Comparison of ENCODE assay signal across 8 mouse cellular contexts in the genomic region with DNA sequence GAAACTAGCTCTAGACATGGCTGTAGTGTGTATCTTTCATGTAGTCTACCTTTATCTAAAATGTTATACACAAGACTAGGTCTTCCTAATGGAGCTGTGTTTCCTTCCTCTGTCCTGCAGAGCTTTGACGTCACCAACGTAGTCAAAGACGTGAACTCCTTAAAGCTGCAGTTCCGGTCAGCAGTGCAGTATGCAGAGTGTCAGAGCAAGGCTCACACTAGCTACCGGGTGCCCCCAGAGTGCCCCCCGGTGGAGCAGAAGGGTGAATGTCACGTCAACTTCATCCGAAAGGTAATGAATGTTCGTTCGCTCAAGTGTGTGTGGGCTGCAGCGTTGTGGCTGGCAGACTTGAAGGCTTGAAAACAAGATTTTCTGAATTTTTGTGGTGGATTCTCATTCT. TPM values are rescaled to one million over a fixed set of nuclear protein-coding genes. Genes with fewer than 3 reads are reported as not detected.
A peak's percentile ranks its signal among the peaks of the same experiment; 100 is the strongest.
DNase-seq lines count a peak whose midpoint lies in the region; ATAC-seq and TF ChIP-seq lines count a peak whose summit lies in the region.

No protein-coding gene starts in this region.

- DNase-seq in gastrocnemius, adult 2 months: no peak
- DNase-seq in gastrocnemius, postnatal 14 days: no peak
- DNase-seq in liver, embryonic 14.5 days (ENCODE audit: low read depth in 3 of 3, low spot score in 3 of 3): no peak
- DNase-seq in liver (no peak), G1E (ENCODE audit: low spot score) (peak; percentile 10)
- no peak for DNase-seq in cerebellum, adult 18-20 months
- DNase-seq in frontal cortex, postnatal 36 days (ENCODE audit: low spot score in 2 of 2): no peak

- ATAC-seq in liver, embryonic 14.5 days (ENCODE audit: insufficient read depth): no peak
- no peak; the same call in 1 of the 2 replicates for ATAC-seq in G1E (ENCODE audit: extremely low read depth, insufficient number of reproducible peaks, low FRiP score, poor library complexity, severe bottlenecking)
- 0 out of 2 replicates have a peak, but pooled peaks have one; percentile 18 for ATAC-seq in megakaryocyte, adult 5-6 weeks (ENCODE audit: poor library complexity, severe bottlenecking)

- no peaks in the 10 kb centered on the region for H3K36me3 ChIP-seq in liver, embryonic 14.5 days (replicated peaks; ENCODE audit: control insufficient read depth, insufficient read depth, low read depth)
- H3K36me3 ChIP-seq in G1E (replicated peaks): peaks cover 46% of the 10 kb centered on the region

- no peak overlapping the region for H3K4me3 ChIP-seq in gastrocnemius, adult 2 months
- H3K4me3 ChIP-seq in liver, embryonic 14.5 days (ENCODE audit: insufficient read depth in 1 of 2, low read depth in 2 of 2, low read length in 2 of 2): no peak overlapping the region
- no peak overlapping the region for H3K4me3 ChIP-seq in G1E (ENCODE audit: low read depth, low read length)

- H3K4me2 ChIP-seq in liver, embryonic 14.5 days (ENCODE audit: low read depth): no peak overlapping the region

- no peak for TF ChIP-seq EP300 in liver, embryonic 14.5 days (IDR thresholded peaks at IDR 0.05; ENCODE audit: low read depth)

- no peak overlapping the region for H3K27ac ChIP-seq in gastrocnemius, adult 2 months
- H3K27ac ChIP-seq in liver, embryonic 14.5 days: no peak overlapping the region

- 50% methylated on average over 11 of the region's 11 CpGs for WGBS in liver, embryonic 14.5 days (ENCODE audit: insufficient replicate concordance)

- no peaks in the 10 kb centered on the region for H3K27me3 ChIP-seq in liver, embryonic 14.5 days (ENCODE audit: control insufficient read depth, insufficient read depth, low read length)
- no peaks in the 10 kb centered on the region for H3K27me3 ChIP-seq in G1E (ENCODE audit: insufficient read depth, low read length)

- H3K9ac ChIP-seq in liver, embryonic 14.5 days (replicated peaks): no peak overlapping the region

- TF ChIP-seq CTCF in gastrocnemius, adult 2 months (IDR thresholded peaks at IDR 0.05): peak; percentile 41; the same call in 1 of the 2 replicates
- peak; percentile 54 for TF ChIP-seq CTCF in liver, embryonic 14.5 days (IDR thresholded peaks at IDR 0.05; ENCODE audit: low read depth)
- TF ChIP-seq CTCF in G1E (IDR thresholded peaks at IDR 0.05; ENCODE audit: low read depth, low read length): no peak

- intact Hi-C loops in gastrocnemius, adult 2 months (cut with DNase I): loop anchor here (5.0 kb wide), 1 partner anchor 109 kb away; no protein-coding TSS in a partner anchor
- intact Hi-C loops in gastrocnemius, postnatal 14 days (cut with DNase I; ENCODE audit: low total_unique reads): loop anchor here (10.0 kb wide), 1 partner anchor 107 kb away; no protein-coding TSS in a partner anchor

- H3K4me1 ChIP-seq in liver, embryonic 14.5 days (replicated peaks; ENCODE audit: control insufficient read depth in 2 of 2, insufficient read depth in 2 of 2, low read length in 1 of 2): peaks cover 3% of the 10 kb centered on the region in 2 experiments; a peak in 3 of 4 replicates
- peaks cover under 1% of the 10 kb centered on the region; the same call in 1 of the 2 replicates for H3K4me1 ChIP-seq in G1E (ENCODE audit: insufficient read depth, low read depth, low read length)

- H3K9me3 ChIP-seq in liver, embryonic 14.5 days (ENCODE audit: control insufficient read depth, low read length): no peaks in the 10 kb centered on the region
- H3K9me3 ChIP-seq in G1E (replicated peaks): no peaks in the 10 kb centered on the region

RNA-seq across cellular contexts. Expression of a gene that starts 26.3 kb away (rescaled TPM):
- total RNA-seq in gastrocnemius, adult 2 months (2021): 1 to 10 TPM; 2.3 to 5.6 TPM
- total RNA-seq in gastrocnemius, postnatal 14 days (2021): 1 to 10 TPM; 4.6 to 6.6 TPM
- 1.5 and 2.2 TPM in 2 replicates for polyA plus RNA-seq in liver, embryonic 14.5 days (2012; rRNA removed)
- polyA plus RNA-seq in liver, embryonic 14.5 days (2014; fragmentation: Nextera tagmentation; extraction: Ambion mirVana): 4.9 and 5.7 TPM in 2 replicates
- 19.6 and 30.3 TPM in 2 replicates for total RNA-seq in G1E (2014; fragmentation: Nextera tagmentation)
- 19.0 and 23.7 TPM in 2 replicates for total RNA-seq in G1E (2017)
- polyA plus RNA-seq in G1E (2012): 2.0 and 2.9 TPM in 2 replicates
- total RNA-seq in megakaryocyte, adult 5-6 weeks (2015): 27.7 and 29.0 TPM in 2 replicates
- total RNA-seq in megakaryocyte, adult 5-6 weeks (2017): 28.0 and 31.5 TPM in 2 replicates
